Mouse (Mus musculus) frontal cortex, adult (tissue): ENCODE measurements around the gene Zfp639.

ENCODE experiments used
- ATAC-seq: cut with Nextera tagmentation; 2 replicates; pipeline ENCODE4 v1.9.2; 2017; ENCODE audit warnings: mild to moderate bottlenecking, moderate library complexity, mixed read lengths; ENCODE audit not compliant: low TSS enrichment

Zfp639 gene

DNA sequence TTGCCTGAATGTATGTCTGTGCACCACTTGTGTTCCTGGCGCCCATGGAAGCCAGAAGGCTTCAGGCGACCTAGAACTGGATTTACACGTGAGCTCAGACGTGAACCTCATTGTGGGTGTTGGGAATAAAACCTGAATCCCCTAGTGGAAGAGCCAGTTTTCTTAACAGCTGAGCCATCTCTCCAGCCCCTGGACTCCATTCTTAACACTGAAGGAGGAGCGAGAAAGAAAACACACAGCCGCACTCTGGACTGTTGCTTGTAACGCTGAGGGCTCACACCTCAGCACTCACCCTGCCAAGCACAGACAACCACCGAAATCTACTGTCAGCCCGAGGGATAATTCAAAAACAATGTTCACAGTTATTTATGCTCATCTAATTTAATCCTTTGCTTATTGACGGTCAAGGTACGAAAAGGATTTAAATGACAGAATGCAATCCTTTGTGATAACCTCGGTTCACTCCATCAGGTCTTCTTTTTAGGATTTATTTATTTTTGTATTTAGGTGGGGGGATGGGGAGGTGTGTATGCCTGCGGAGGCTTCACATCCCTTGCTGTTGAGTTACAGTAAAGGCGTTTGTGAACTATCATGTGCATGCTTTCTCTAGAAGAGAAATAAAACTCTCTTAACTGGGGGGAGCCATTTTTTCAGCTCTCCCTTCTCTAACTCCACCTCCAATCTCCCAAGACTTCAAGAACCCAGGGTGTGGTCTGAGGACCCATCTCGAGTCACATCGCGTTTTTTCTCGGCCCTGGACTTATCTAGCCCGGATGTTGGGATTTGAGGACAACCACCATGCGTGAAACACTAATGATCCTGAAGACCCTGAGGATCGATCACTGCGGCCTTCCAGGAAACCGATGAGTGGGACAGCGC lies at the start of gene Zfp639:
Zfp639 (plus strand) TSS at position 764 of the 879 bp plus-strand sequence.
- peak; percentile 24; the same call in 1 of the 2 replicates for ATAC-seq

GRCm38 (mm10) chr3:32467321-32467720 lies 42.7 kb upstream of the Zfp639 start:
- ATAC-seq: no peak

GRCm38 (mm10) chr3:32468411-32468810 lies 41.6 kb upstream of the Zfp639 start:
- ATAC-seq: no peak

DNA sequence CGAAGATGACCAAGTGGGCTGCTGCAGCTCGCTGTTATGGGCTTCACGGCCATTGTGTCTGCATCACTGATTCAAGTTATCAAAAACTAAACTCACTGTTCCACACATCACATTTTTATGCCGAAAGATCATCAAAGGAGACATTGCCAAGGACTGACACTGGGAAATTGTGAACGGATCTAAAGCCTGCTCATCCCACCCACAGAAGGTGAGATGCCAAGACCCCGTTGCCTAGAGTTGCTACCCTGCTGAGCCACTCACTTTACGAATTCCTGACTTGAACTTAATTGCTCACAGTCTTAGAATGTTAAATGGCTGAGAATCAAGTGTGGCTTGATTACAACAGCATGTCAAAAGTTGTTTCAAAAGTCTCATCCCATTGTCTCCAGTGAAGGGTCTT lies 39.6 kb upstream of the Zfp639 start:
- no peak for ATAC-seq

DNA sequence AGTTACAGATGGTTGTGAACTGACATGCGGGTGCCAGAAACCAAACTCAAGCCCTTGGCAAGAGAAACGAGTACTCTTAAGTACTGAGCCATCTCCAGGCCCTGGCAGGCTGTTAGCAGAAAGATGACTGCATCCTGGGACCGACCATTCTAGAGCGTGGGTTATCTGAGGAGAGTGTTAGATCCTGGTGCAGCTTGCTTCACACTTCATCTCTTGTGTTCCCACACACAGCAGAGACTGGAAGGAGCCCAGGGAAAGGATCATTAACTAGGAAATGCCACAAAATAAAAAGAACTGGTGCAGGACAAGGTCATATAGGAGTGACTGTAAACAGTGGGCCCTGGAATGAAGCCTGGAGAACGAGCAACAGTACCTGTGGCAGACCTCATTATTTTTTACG lies 39.0 kb upstream of the Zfp639 start:
- ATAC-seq: peak; percentile 98

DNA sequence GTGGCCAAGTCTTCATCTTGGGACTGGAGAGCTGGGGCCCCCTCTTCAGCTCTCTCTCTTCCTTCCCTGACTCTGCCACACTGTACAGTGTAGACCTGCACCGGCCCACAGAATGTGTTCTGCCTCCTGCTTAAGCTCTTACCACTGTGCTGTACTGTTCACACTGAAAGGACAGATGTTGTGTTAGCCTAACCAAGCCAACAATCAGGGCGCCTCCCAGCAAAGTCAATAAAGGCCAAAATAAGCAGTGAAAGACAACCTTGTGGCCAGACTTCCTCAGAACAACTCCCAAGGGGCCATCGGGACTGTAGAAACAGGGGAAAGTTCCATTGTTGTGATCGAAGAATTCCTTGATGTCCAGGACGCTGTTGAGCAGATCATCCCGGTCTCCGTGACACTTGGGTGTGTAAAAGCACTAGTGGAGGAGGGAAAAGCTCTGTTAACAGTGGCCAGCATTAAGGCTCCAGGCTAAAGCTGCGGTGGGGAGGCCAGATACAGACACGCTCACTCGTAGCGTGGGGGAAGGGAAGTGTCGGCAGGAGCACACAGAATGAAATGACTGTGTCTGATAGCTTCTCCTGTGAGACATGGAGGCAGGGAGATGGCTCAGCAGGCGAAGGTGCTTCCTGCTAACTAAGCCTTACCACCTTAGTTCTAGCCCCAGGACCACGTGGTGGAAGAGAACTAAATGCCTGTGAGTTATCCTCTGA lies 37.7 kb upstream of the Zfp639 start:
- ATAC-seq: no peak

DNA sequence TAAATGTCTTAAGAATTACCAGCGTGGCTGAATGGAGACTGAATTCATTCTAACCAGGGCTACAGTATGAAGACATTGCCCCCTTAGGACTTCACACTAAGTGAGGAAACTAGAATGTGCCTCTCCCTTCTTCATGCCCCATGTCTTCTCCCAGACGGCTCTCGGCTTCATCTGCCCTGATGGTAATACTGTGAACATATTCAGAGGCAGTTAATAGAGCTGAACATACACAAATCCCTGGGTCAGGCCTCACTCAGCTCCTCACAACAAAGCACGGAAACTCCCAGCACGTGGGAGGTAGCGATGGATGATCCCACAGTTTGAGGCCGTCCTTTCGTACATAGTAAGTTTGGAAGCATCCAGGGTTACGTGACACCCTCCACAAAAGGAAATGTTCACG lies 36.9 kb upstream of the Zfp639 start:
- no peak for ATAC-seq

GRCm38 (mm10) chr3:32479961-32480360 lies 30.1 kb upstream of the Zfp639 start:
- no peak for ATAC-seq

DNA sequence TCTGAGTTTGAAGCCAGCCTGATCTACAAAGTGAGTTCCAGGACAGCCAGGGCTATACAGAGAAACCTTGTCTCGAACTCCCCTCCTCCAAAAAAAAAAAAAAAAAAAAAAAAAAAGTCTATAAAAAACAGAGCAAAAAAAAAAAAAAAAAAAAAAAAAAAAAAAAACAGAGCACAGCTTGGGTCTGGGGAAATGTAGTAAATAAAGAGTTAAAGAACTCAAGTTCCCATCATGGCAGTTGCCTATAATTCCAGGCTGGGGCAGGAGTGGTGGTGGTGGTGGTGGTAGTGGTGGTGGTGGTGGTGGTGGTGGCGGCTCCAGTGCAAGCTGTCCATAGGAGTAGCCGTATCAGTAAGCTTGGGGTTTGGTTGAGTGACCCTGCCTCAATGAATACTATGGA lies 27.0 kb upstream of the Zfp639 start:
- no peak for ATAC-seq

GRCm38 (mm10) chr3:32486543-32486942 lies 23.5 kb upstream of the Zfp639 start:
- ATAC-seq: no peak

DNA sequence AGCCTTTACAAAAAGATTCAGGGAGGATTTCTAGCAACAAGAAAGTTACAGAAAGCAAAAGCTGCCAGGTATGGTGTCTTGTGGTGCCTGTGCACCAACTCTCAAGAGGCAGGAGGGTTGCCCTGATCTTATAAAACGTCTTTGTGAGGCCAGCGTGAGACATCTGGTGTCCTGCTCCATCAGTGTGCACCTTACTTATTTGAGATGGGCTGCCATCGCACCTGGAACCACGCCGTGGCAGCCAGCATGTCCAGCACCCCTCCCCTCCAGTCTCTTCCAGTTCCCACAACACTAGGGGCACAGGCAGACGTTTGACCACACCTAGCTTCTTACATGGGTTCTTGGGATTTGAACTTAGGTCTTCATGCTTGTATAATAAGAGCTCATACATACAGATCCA lies 21.9 kb upstream of the Zfp639 start:
- no peak for ATAC-seq

DNA sequence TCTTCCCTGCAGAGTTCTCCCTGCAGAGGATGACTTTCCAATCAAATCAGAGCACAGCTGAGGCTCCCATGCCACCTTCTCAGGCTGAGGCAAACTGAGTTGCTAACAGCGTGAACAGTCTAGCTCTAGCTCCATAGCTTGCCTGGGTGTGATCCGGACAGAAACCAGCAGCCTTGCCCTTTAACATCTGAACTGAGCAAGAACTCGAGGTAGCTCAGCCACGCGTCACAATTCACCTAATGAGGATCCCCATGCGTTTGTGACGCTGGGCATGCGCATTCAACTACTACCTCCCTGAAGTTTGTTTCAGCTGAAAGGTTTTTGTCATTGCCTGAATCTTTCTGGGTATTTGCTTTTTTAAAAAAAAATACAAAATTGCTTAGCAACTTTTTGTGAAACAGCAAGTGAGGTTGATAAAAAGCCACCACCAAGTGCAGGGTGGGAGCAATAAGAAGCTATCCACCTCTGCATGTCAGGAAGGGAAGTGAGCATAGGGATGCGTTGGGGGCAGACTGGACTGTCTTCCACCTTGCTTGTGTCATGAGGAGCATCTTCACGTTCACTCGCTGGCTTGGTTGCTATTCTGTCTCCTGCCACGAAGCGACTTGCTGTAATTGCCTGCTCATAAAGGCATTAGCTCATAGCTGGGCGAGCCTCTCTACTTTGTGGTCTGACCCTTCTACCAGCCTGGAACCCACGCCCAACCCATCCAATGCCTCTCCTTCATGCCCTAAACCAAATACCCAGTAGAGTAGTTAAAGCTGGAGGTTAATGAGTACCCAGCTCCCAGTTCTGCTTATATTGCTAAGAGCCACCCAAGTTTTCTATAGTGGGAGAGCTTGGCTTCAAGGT lies 19.8 kb upstream of the Zfp639 start:
- ATAC-seq: no peak

DNA sequence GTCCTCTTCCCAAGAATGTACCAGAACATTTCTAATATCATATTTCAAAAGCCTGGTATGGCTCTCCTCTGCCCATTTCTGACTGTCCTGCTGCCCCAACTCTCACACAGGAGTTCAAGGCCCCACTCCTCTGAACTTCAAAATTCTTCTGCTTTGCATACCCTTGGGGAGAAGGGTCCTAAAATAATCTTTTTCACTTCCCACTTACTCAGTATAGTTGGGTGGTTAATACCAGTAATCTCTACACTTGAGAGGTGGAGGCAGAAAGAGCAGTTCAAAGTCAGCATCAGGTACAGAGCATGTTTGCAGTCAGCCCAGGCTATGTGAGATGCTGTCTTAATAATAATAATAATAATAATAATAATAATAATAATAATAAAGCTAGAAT lies 19.1 kb upstream of the Zfp639 start:
- no peak for ATAC-seq

DNA sequence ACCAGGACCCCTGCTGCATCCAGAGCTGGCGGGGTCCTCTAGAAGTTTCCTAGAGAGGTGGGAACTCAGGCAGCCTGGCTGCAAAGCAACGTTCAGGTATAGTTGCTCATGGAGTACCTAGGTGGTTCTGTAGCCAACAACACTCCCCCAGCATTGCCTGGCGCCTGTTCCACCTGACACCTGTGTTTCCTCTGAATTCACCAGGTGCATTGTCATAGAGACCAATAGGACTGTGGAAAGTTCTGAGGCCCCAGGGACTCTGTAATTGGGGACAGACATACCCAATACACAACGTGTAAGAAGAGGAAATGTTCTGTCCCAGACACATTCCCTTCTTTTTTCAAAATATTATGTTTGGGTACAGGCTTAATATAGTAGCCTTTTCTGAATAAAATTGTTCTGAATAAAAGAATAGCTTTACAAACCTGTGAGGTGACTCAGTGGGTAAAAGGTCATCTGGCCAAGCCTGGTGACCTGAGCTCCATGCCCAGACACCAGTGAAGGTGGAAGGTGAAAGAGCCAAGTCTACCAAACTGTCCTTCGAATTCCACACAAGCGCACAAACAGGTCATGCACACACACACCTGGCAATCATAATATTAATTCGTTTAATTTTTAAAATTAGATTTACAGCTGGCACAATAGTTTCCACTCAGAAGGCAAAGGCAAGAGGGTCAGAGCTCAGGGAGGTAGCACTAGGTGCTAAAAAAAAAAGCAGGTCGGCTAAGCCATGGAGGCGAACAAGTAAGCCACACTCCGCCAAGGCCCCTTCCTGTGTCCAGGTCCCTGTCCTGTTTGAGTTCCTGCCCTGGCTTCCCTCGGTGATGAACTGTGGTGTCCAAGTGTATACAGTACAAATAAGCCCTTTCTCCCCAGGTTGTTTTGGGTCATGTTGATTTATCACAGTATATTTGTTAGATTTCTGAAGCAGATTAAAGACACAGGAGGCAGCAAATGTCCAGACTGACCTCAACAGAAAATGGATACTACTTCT lies 17.7 kb upstream of the Zfp639 start, which contains the start of gene Kcnmb3:
Kcnmb3 (minus strand) TSS at position 135 of the 994 bp plus-strand sequence.
- ATAC-seq: no peak

DNA sequence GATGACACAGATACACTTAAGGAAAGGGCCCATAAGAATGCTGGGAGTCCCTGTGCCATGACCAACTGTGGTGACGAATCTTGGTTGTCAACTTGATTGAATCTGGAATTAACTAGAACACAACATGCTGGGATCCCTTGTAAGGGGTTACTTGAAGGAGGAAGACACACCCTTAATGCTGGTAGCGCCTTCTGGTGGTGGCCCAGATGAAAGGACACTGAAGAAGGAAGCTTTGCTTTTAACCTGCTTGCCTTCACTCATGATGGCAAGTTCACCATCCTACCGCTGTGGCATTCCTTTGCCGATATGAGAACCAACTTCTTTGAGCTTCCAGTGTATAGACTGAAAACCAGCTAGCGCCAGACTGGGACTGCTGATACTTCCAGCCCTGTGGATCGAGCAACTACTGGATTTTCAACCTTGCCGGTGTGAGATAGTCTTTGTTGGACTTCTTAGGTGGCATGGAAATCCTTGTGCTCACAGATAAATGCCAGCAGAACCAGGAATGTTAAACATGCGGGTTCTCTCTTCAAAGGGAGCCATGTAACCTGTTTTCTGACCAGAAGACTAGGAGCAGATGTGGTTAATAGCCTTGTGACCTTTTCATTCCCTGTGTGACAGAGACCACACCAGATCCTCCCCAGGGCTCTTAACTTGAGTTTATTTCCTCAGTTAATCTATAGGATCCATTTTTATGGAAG lies 15.5 kb upstream of the Zfp639 start:
- ATAC-seq: no peak

DNA sequence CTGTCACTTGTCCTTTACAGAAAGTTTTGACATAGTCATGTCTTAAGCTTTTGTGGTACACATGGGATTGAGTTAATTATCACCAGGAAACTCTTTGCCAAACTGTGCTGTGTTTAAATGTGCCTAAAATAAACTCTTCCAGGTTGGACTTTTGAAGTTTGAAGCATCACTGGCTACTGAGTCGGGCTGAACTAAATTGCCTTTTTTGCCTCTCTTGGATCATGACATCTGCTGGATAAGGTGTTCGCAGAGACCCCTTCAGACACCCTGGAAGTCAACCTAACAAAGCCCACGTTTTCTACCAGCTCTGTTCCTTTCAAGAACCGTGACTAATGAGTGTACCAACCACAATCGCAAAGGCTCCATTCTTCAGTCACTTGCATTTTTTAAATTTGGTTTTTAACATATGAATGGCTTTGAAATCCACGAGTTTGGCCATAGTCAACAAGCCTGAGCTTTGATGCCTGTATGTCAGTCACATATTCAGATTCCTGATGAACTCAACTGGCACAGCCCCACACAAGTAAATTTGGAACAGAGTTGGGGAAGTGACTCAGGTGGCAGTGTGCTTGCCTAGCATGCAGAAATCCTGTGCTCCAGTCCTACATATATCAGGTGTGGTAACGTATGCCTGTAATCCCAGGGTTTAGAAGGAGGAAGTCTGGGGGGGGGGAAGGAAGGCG lies 14.8 kb upstream of the Zfp639 start:
- ATAC-seq: no peak

GRCm38 (mm10) chr3:32495856-32496710 lies 14.0 kb upstream of the Zfp639 start:
- ATAC-seq: no peak

- peak; percentile 27; the same call in 1 of the 2 replicates for ATAC-seq
Observed at GRCm38 (mm10) chr3:32496711-32497070, 13.4 kb upstream of the Zfp639 start.

- ATAC-seq: no peak
Observed at GRCm38 (mm10) chr3:32500346-32500745, 9.7 kb upstream of the Zfp639 start.
